Mouse (Mus musculus) Patski (cell line): ENCODE data around the gene Dok5. TPM values are rescaled to one million over a fixed set of nuclear protein-coding genes. Genes with fewer than 3 reads are reported as not detected.

Experiments used
- ATAC-seq: fragments of 100-300 bp; one replicate; pipeline ENCODE4 v1.8.0; 2021
- CTCF ChIA-PET: fragments of 350-600 bp; sonication (Branson Sonifier 250); formaldehyde crosslinking; loops from one replicate; lab custom pipeline; 2022; ENCODE audit warnings: inconsistent platforms; lab: Charles Lee
- POLR2A ChIA-PET: fragments of 350-600 bp; sonication (Branson Sonifier 250); formaldehyde crosslinking; loops from one replicate; lab custom pipeline; 2022; ENCODE audit warnings: antibody characterized with exemption, inconsistent platforms; lab: Charles Lee
- DNase-seq: peaks from one replicate; pipeline ENCODE4 v3.0.0-alpha.2; 2011; ENCODE audit warnings: low read depth, low spot score
- H3K27me3 ChIP-seq: fragments of 371-371 bp; one replicate; pipeline ENCODE4 v1.5.1; 2021
- CTCF ChIP-seq: fragments of 100-300 bp; IDR thresholded peaks from one replicate; pipeline ENCODE4 v1.5.1; 2021
- in situ Hi-C: fragments of 300-500 bp; cut with MboI; formaldehyde crosslinking; loops from 3 replicates; pipeline ENCODE4 v1.11.1; 2018; ENCODE audit warnings: low pct_unique_long_range_greater_than_20kb, mixed read lengths
- polyA plus RNA-seq: library from polyadenylated mRNA; unstranded; gene quantifications from one replicate; pipeline ENCODE4 v1.2.3, GENCODE M21; 2021

Dok5 gene
- polyA plus RNA-seq, 1 experiment from 2014 or later = not detected

- CTCF ChIA-PET = no interaction called here
- POLR2A ChIA-PET = no interaction called here
- in situ Hi-C loops = no loop called here
- peaks cover 6% of the 10 kb centered on the region for H3K27me3 ChIP-seq
- no peak for TF ChIP-seq CTCF
- ATAC-seq = no peak
- DNase-seq = no peak
Measured at GRCm38 (mm10) chr2:170724136-170724535, 7.5 kb upstream of the Dok5 start.

- in situ Hi-C loops = no loop called here
- ATAC-seq (no peak), DNase-seq (no peak)
- TF ChIP-seq CTCF = no peak
- ChIA-PET POLR2A (no interaction called here), CTCF (no interaction called here)
- peaks cover 6% of the 10 kb centered on the region for H3K27me3 ChIP-seq
Measured at GRCm38 (mm10) chr2:170724716-170725115, 6.9 kb upstream of the Dok5 start.

GRCm38 (mm10) chr2:170725796-170726195 is 5.8 kb upstream of the Dok5 start:
- H3K27me3 ChIP-seq = peaks cover 6% of the 10 kb centered on the region
- ChIA-PET POLR2A (no interaction called here), CTCF (no interaction called here)
- DNase-seq = no peak
- no peak for TF ChIP-seq CTCF
- in situ Hi-C loops = no loop called here
- ATAC-seq = no peak

GRCm38 (mm10) chr2:170726996-170727710 is 4.5 kb upstream of the Dok5 start:
- CTCF ChIA-PET = no interaction called here
- no peak for TF ChIP-seq CTCF
- peaks cover 2% of the 10 kb centered on the region for H3K27me3 ChIP-seq
- ATAC-seq = no peak
- in situ Hi-C loops = no loop called here
- DNase-seq = no peak
- POLR2A ChIA-PET = no interaction called here

- in situ Hi-C loops = no loop called here
- no peaks in the 10 kb centered on the region for H3K27me3 ChIP-seq
- DNase-seq = no peak
- POLR2A ChIA-PET = no interaction called here
- no peak for TF ChIP-seq CTCF
- CTCF ChIA-PET = no interaction called here
- no peak for ATAC-seq
Measured at GRCm38 (mm10) chr2:170728864-170729263, 2.7 kb upstream of the Dok5 start.

- POLR2A ChIA-PET = no interaction called here
- no peak for TF ChIP-seq CTCF
- DNase-seq (no peak), ATAC-seq (no peak)
- CTCF ChIA-PET = no interaction called here
- in situ Hi-C loops = no loop called here
- no peaks in the 10 kb centered on the region for H3K27me3 ChIP-seq
Measured at GRCm38 (mm10) chr2:170729661-170730060, 1.9 kb upstream of the Dok5 start.

GRCm38 (mm10) chr2:170730136-170730535 is 1.5 kb upstream of the Dok5 start:
- DNase-seq (no peak), ATAC-seq (no peak)
- POLR2A ChIA-PET = no interaction called here
- TF ChIP-seq CTCF = no peak
- CTCF ChIA-PET = no interaction called here
- in situ Hi-C loops = no loop called here
- no peaks in the 10 kb centered on the region for H3K27me3 ChIP-seq

GRCm38 (mm10) chr2:170730781-170731180 is 826 bp upstream of the Dok5 start:
- no peak for TF ChIP-seq CTCF
- in situ Hi-C loops = no loop called here
- DNase-seq (no peak), ATAC-seq (no peak)
- POLR2A ChIA-PET = no interaction called here
- CTCF ChIA-PET = no interaction called here
- H3K27me3 ChIP-seq = no peaks in the 10 kb centered on the region

- POLR2A ChIA-PET = no interaction called here
- no peak for ATAC-seq
- no peaks in the 10 kb centered on the region for H3K27me3 ChIP-seq
- TF ChIP-seq CTCF = no peak
- CTCF ChIA-PET = no interaction called here
- no peak for DNase-seq
- in situ Hi-C loops = no loop called here
Measured at GRCm38 (mm10) chr2:170731205-170731604, 402 bp upstream of the Dok5 start.

- in situ Hi-C loops = no loop called here
- CTCF ChIA-PET = no interaction called here
- ATAC-seq (no peak), DNase-seq (no peak)
- no peaks in the 10 kb centered on the region for H3K27me3 ChIP-seq
- no peak for TF ChIP-seq CTCF
- POLR2A ChIA-PET = no interaction called here
Measured at GRCm38 (mm10) chr2:170733671-170734070, 2.1 kb downstream of the Dok5 start.

- ATAC-seq (no peak), DNase-seq (no peak)
- in situ Hi-C loops = no loop called here
- ChIA-PET POLR2A (no interaction called here), CTCF (no interaction called here)
- no peaks in the 10 kb centered on the region for H3K27me3 ChIP-seq
- TF ChIP-seq CTCF = no peak
Measured at GRCm38 (mm10) chr2:170734446-170734845, 2.8 kb downstream of the Dok5 start.

- in situ Hi-C loops = no loop called here
Measured at GRCm38 (mm10) chr2:170738446-170738845, 6.8 kb downstream of the Dok5 start.

More at GRCm38 (mm10) chr2:170738446-170738845, 6.8 kb downstream of the Dok5 start:
- POLR2A ChIA-PET = no interaction called here
- DNase-seq = no peak
- CTCF ChIA-PET = no interaction called here
- no peak for TF ChIP-seq CTCF
- ATAC-seq = no peak
- no peaks in the 10 kb centered on the region for H3K27me3 ChIP-seq
